Comparison of ENCODE assay signal across 8 mouse cellular contexts in the genomic region with DNA sequence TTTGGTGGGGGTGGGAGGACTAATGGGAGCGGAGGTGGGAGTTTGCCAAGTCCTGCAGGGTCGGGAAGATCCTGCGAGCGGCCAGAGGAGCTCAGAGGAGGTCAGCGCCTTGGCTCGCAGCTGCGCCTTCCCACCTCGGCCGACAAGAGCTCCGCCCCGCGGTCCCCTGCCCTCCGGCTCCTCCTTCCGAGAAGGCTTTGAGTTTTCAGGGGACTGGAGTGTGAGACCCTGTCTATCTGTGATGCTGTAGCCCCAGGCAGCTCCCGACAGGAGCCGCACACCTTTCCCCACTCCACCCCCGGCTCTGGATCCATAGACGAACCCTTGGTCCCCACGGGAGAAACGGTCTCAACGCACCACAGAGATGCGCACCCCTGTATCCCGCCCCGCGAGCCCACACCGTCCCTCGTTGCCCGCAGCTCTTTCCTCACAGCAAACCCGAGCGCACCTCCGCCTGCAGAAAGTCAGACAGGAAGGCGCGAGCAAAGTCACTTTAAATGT. TPM values are rescaled to one million over a fixed set of nuclear protein-coding genes. Genes with fewer than 3 reads are reported as not detected.
DNase-seq lines count a peak whose midpoint lies in the region; ATAC-seq and TF ChIP-seq lines count a peak whose summit lies in the region.

Frzb (minus strand) TSS at position 335 of the 501 bp plus-strand sequence.

- no peak within 1 kb of the TSS for H3K27ac ChIP-seq in cortical plate, adult 2 months (ENCODE audit: insufficient read depth, low read length)
- peak within 1 kb of the TSS; percentile 61 for H3K27ac ChIP-seq in limb, embryonic 15.5 days
- 0 out of 2 replicates have a peak within 1 kb of the TSS, but pooled peaks have one; percentile 11 for H3K27ac ChIP-seq in midbrain, embryonic 15.5 days

- no peaks in the 10 kb centered on the region for H3K9me3 ChIP-seq in limb, embryonic 15.5 days
- H3K9me3 ChIP-seq in midbrain, embryonic 15.5 days: no peaks in the 10 kb centered on the region

- ATAC-seq in granulocyte monocyte progenitor cell, adult 5-6 weeks (replicated peaks; ENCODE audit: poor library complexity, severe bottlenecking): peak; percentile 42
- ATAC-seq in limb, embryonic 15.5 days (ENCODE audit: insufficient number of reproducible peaks, low FRiP score, low TSS enrichment, low read depth): 0 out of 2 replicates have a peak, but pooled peaks have one; percentile 40
- peak; percentile 81 for ATAC-seq in midbrain, embryonic 15.5 days (replicated peaks)

- H3K4me2 ChIP-seq in limb, embryonic 15.5 days: peak within 1 kb of the TSS; percentile 98
- H3K4me2 ChIP-seq in midbrain, embryonic 15.5 days: peak within 1 kb of the TSS; percentile 100

- TF ChIP-seq CTCF in cortical plate, adult 2 months (IDR thresholded peaks at IDR 0.05; ENCODE audit: extremely low read depth, insufficient read depth, low read length): no peak

- no peak for TF ChIP-seq POLR2A in cortical plate, adult 2 months (IDR thresholded peaks at IDR 0.05; ENCODE audit: extremely low read depth, insufficient read depth, low read length)

- under 1% methylated on average over 33 of the region's 33 CpGs for WGBS in limb, embryonic 15.5 days
- WGBS in midbrain, embryonic 15.5 days: under 1% methylated on average over 33 of the region's 33 CpGs

- H3K36me3 ChIP-seq in limb, embryonic 15.5 days: no peaks in the 10 kb centered on the region
- H3K36me3 ChIP-seq in midbrain, embryonic 15.5 days (replicated peaks): no peaks in the 10 kb centered on the region

- peak; percentile 11 for DNase-seq in layer of hippocampus, adult 11-12 months (ENCODE audit: low spot score)
- DNase-seq in layer of hippocampus, adult 9-11 months: no peak
- peak; percentile 46 for DNase-seq in kidney, adult 11 months
- peak; percentile 24 for DNase-seq in urinary bladder, adult 2 months (ENCODE audit: low spot score)

- H3K9ac ChIP-seq in limb, embryonic 15.5 days: peak within 1 kb of the TSS; percentile 39
- H3K9ac ChIP-seq in midbrain, embryonic 15.5 days: peak within 1 kb of the TSS; percentile 45

- peaks cover 22% of the 10 kb centered on the region for H3K27me3 ChIP-seq in limb, embryonic 15.5 days
- H3K27me3 ChIP-seq in midbrain, embryonic 15.5 days (replicated peaks): peaks cover 24% of the 10 kb centered on the region

- H3K4me1 ChIP-seq in cortical plate, adult 2 months (ENCODE audit: control insufficient read depth, insufficient read depth, low read length): no peaks in the 10 kb centered on the region
- peaks cover 15% of the 10 kb centered on the region for H3K4me1 ChIP-seq in limb, embryonic 15.5 days
- peaks cover 24% of the 10 kb centered on the region for H3K4me1 ChIP-seq in midbrain, embryonic 15.5 days

- peak within 1 kb of the TSS; percentile 43 for H3K4me3 ChIP-seq in cortical plate, adult 2 months (ENCODE audit: insufficient read depth, low read length)
- peak within 1 kb of the TSS; percentile 55 for H3K4me3 ChIP-seq in limb, embryonic 15.5 days
- peak within 1 kb of the TSS; percentile 60 for H3K4me3 ChIP-seq in midbrain, embryonic 15.5 days

RNA-seq across cellular contexts. Expression of gene Frzb, which starts in this region (rescaled TPM):
- polyA plus RNA-seq in cortical plate, adult 2 months (2012; rRNA removed): 13.3 and 14.3 TPM in 2 replicates
- total RNA-seq in granulocyte monocyte progenitor cell, adult 5-6 weeks (2014; fragmentation: Nextera tagmentation): not detected in 2 replicates
- not detected in 2 replicates for total RNA-seq in granulocyte monocyte progenitor cell, adult 5-6 weeks (2017)
- polyA plus RNA-seq in limb, embryonic 15.5 days (2015; fragmentation: Nextera tagmentation; extraction: Ambion mirVana): 9.0 and 11.2 TPM in 2 replicates
- 2.5 and 2.6 TPM in 2 replicates for polyA plus RNA-seq in midbrain, embryonic 15.5 days (2015; fragmentation: Nextera tagmentation; extraction: Ambion mirVana)
- polyA plus RNA-seq in urinary bladder, adult 2 months (2012; rRNA removed): 4.6 and 5.6 TPM in 2 replicates

Comparison
In these comparisons a context has a peak if more than half of its experiments do, and no peak if none do; other contexts are left out.
1. Peak in ATAC-seq in granulocyte monocyte progenitor cell, adult 5-6 weeks; RNA of the gene not detected or under 1 TPM.